Mouse (Mus musculus) c-Kit-positive CD71-positive TER-119-negative erythroid progenitor cells, embryonic 14.5 days (primary cell): ENCODE results near the gene 9530003J23Rik.
"Not testable (repeated sequence)": the region's sequence is repeated elsewhere in the genome, so short reads cannot be mapped to it uniquely, and the experiment has no call there.

Source experiments
- DNase-seq: peaks from one replicate; pipeline ENCODE4 v3.0.0-alpha.2; 2013; ENCODE audit warnings: low read depth

9530003J23Rik gene

GRCm38 (mm10) chr10:117225094-117225493, 13.4 kb downstream of the 9530003J23Rik start:
- DNase-seq, result no peak

GRCm38 (mm10) chr10:117224102-117224990, 14.2 kb downstream of the 9530003J23Rik start, which contains the start of gene Yeats4:
TSS of gene Yeats4 (minus strand) at chr10:117224507.
- DNase-seq, result peak; percentile 87

GRCm38 (mm10) chr10:117223758-117224101, 14.8 kb downstream of the 9530003J23Rik start:
- DNase-seq, result no peak

GRCm38 (mm10) chr10:117222821-117223220, 15.7 kb downstream of the 9530003J23Rik start:
- no peak for DNase-seq

- no peak for DNase-seq
Measured at GRCm38 (mm10) chr10:117218351-117218750, 20.2 kb downstream of the 9530003J23Rik start.

- DNase-seq, result no peak
Measured at GRCm38 (mm10) chr10:117217246-117217840, 21.2 kb downstream of the 9530003J23Rik start.

GRCm38 (mm10) chr10:117216793-117217192, 21.7 kb downstream of the 9530003J23Rik start:
- peak; percentile 50 for DNase-seq

GRCm38 (mm10) chr10:117216132-117216495, 22.4 kb downstream of the 9530003J23Rik start:
- DNase-seq, result no peak

GRCm38 (mm10) chr10:117215409-117216131, 22.9 kb downstream of the 9530003J23Rik start:
- no peak for DNase-seq

GRCm38 (mm10) chr10:117211023-117211422, 27.5 kb downstream of the 9530003J23Rik start:
- no peak for DNase-seq

- DNase-seq, result peak; percentile 61
Measured at GRCm38 (mm10) chr10:117209469-117209938, 29.0 kb downstream of the 9530003J23Rik start.

- DNase-seq, result not testable (repeated sequence)
Measured at GRCm38 (mm10) chr10:117208787-117209186, 29.7 kb downstream of the 9530003J23Rik start.

GRCm38 (mm10) chr10:117208221-117208620, 30.3 kb downstream of the 9530003J23Rik start:
- DNase-seq, result no peak

GRCm38 (mm10) chr10:117206070-117206469, 32.4 kb downstream of the 9530003J23Rik start:
- DNase-seq, result no peak

GRCm38 (mm10) chr10:117203558-117203981, 34.9 kb downstream of the 9530003J23Rik start:
- DNase-seq, result no peak

GRCm38 (mm10) chr10:117202981-117203557, 35.4 kb downstream of the 9530003J23Rik start:
- DNase-seq, result no peak

GRCm38 (mm10) chr10:117199701-117200100, 38.8 kb downstream of the 9530003J23Rik start:
- DNase-seq, result no peak

GRCm38 (mm10) chr10:117196696-117197095, 41.8 kb downstream of the 9530003J23Rik start:
- DNase-seq, result no peak

GRCm38 (mm10) chr10:117195748-117196147, 42.8 kb downstream of the 9530003J23Rik start:
- DNase-seq, result no peak

GRCm38 (mm10) chr10:117195005-117195404, 43.5 kb downstream of the 9530003J23Rik start:
- no peak for DNase-seq

- DNase-seq, result no peak
Measured at GRCm38 (mm10) chr10:117193364-117193763, 45.1 kb downstream of the 9530003J23Rik start.
